Mouse (Mus musculus): ENCODE results near the gene 2810408A11Rik. TPM values are rescaled to one million over a fixed set of nuclear protein-coding genes. Genes with fewer than 3 reads are reported as not detected.

2810408A11Rik gene
- polyA plus RNA-seq, 1 experiment = not detected

- Histone ChIP-seq H3K4me1 (ENCODE audit: control insufficient read depth, insufficient read depth, low read length) (peaks cover 13% of the 10 kb centered on the region), H3K27ac (ENCODE audit: insufficient read depth, low read depth, low read length) (no peak overlapping the region), H3K4me3 (ENCODE audit: insufficient read depth, low read depth, low read length) (no peak overlapping the region)
- WGBS = 94% methylated on average over 8 of the region's 8 CpGs
- TF ChIP-seq POLR2A (IDR thresholded peaks at IDR 0.05; ENCODE audit: insufficient read depth, low read depth, low read length) = no peak
- no peak for TF ChIP-seq CTCF (IDR thresholded peaks at IDR 0.05; ENCODE audit: insufficient read depth, low read depth, low read length)
Measured at GRCm38 (mm10) chr11:69910177-69910576, 9.4 kb upstream of the 2810408A11Rik start.

- H3K4me1 ChIP-seq (ENCODE audit: control insufficient read depth, insufficient read depth, low read length) = peaks cover 8% of the 10 kb centered on the region
- no peak overlapping the region for H3K27ac ChIP-seq (ENCODE audit: insufficient read depth, low read depth, low read length)
- TF ChIP-seq CTCF (IDR thresholded peaks at IDR 0.05; ENCODE audit: insufficient read depth, low read depth, low read length) (no peak), POLR2A (IDR thresholded peaks at IDR 0.05; ENCODE audit: insufficient read depth, low read depth, low read length) (no peak)
- no peak overlapping the region for H3K4me3 ChIP-seq (ENCODE audit: insufficient read depth, low read depth, low read length)
- 90% methylated on average over 5 of the region's 5 CpGs for WGBS
Measured at GRCm38 (mm10) chr11:69909174-69909573, 8.4 kb upstream of the 2810408A11Rik start.

GRCm38 (mm10) chr11:69908645-69909044 is 7.9 kb upstream of the 2810408A11Rik start:
- no peak overlapping the region for H3K27ac ChIP-seq (ENCODE audit: insufficient read depth, low read depth, low read length)
- 86% methylated on average over 11 of the region's 11 CpGs for WGBS
- TF ChIP-seq POLR2A (IDR thresholded peaks at IDR 0.05; ENCODE audit: insufficient read depth, low read depth, low read length) (no peak), CTCF (IDR thresholded peaks at IDR 0.05; ENCODE audit: insufficient read depth, low read depth, low read length) (no peak)
- H3K4me1 ChIP-seq (ENCODE audit: control insufficient read depth, insufficient read depth, low read length) = peaks cover 7% of the 10 kb centered on the region
- H3K4me3 ChIP-seq (ENCODE audit: insufficient read depth, low read depth, low read length) = no peak overlapping the region

- 93% methylated on average over 9 of the region's 9 CpGs for WGBS
- no peak overlapping the region for H3K4me3 ChIP-seq (ENCODE audit: insufficient read depth, low read depth, low read length)
- H3K4me1 ChIP-seq (ENCODE audit: control insufficient read depth, insufficient read depth, low read length) = peaks cover 14% of the 10 kb centered on the region
- no peak overlapping the region for H3K27ac ChIP-seq (ENCODE audit: insufficient read depth, low read depth, low read length)
- TF ChIP-seq CTCF (IDR thresholded peaks at IDR 0.05; ENCODE audit: insufficient read depth, low read depth, low read length) (no peak), POLR2A (IDR thresholded peaks at IDR 0.05; ENCODE audit: insufficient read depth, low read depth, low read length) (no peak)
Measured at GRCm38 (mm10) chr11:69904311-69904710, 3.5 kb upstream of the 2810408A11Rik start.

GRCm38 (mm10) chr11:69902972-69903371 is 2.2 kb upstream of the 2810408A11Rik start:
- Histone ChIP-seq H3K27ac (ENCODE audit: insufficient read depth, low read depth, low read length) (no peak overlapping the region), H3K4me3 (ENCODE audit: insufficient read depth, low read depth, low read length) (no peak overlapping the region), H3K4me1 (ENCODE audit: control insufficient read depth, insufficient read depth, low read length) (peaks cover 14% of the 10 kb centered on the region)
- 80% methylated on average over 13 of the region's 13 CpGs for WGBS
- TF ChIP-seq CTCF (IDR thresholded peaks at IDR 0.05; ENCODE audit: insufficient read depth, low read depth, low read length) (no peak), POLR2A (IDR thresholded peaks at IDR 0.05; ENCODE audit: insufficient read depth, low read depth, low read length) (no peak)

GRCm38 (mm10) chr11:69901993-69902392 is 1.2 kb upstream of the 2810408A11Rik start:
- under 1% methylated on average over 39 of the region's 39 CpGs for WGBS
- H3K4me1 ChIP-seq (ENCODE audit: control insufficient read depth, insufficient read depth, low read length) = peaks cover 14% of the 10 kb centered on the region
- H3K4me3 ChIP-seq (ENCODE audit: insufficient read depth, low read depth, low read length) = peak overlapping the region; percentile 67
- TF ChIP-seq POLR2A (IDR thresholded peaks at IDR 0.05; ENCODE audit: insufficient read depth, low read depth, low read length) (no peak), CTCF (IDR thresholded peaks at IDR 0.05; ENCODE audit: insufficient read depth, low read depth, low read length) (no peak)
- H3K27ac ChIP-seq (ENCODE audit: insufficient read depth, low read depth, low read length) = no peak overlapping the region

GRCm38 (mm10) chr11:69901406-69901846 is 639 bp upstream of the 2810408A11Rik start:
- TF ChIP-seq POLR2A (IDR thresholded peaks at IDR 0.05; ENCODE audit: insufficient read depth, low read depth, low read length) (no peak; the same call in 1 of the 2 replicates), CTCF (IDR thresholded peaks at IDR 0.05; ENCODE audit: insufficient read depth, low read depth, low read length) (no peak)
- Histone ChIP-seq H3K4me1 (ENCODE audit: control insufficient read depth, insufficient read depth, low read length) (peaks cover 14% of the 10 kb centered on the region), H3K4me3 (ENCODE audit: insufficient read depth, low read depth, low read length) (peak overlapping the region; percentile 67), H3K27ac (ENCODE audit: insufficient read depth, low read depth, low read length) (peak overlapping the region; percentile 92)
- under 1% methylated on average over 42 of the region's 42 CpGs for WGBS

GRCm38 (mm10) chr11:69899870-69900269 is 917 bp downstream of the 2810408A11Rik start:
- H3K4me3 ChIP-seq (ENCODE audit: insufficient read depth, low read depth, low read length) = no peak overlapping the region
- H3K27ac ChIP-seq (ENCODE audit: insufficient read depth, low read depth, low read length) = no peak overlapping the region
- H3K4me1 ChIP-seq (ENCODE audit: control insufficient read depth, insufficient read depth, low read length) = peaks cover 14% of the 10 kb centered on the region
- TF ChIP-seq POLR2A (IDR thresholded peaks at IDR 0.05; ENCODE audit: insufficient read depth, low read depth, low read length) = no peak
- no peak for TF ChIP-seq CTCF (IDR thresholded peaks at IDR 0.05; ENCODE audit: insufficient read depth, low read depth, low read length)
- WGBS = 15% methylated on average over 4 of the region's 4 CpGs

- peaks cover 2% of the 10 kb centered on the region; the same call in 1 of the 2 replicates for H3K4me1 ChIP-seq (ENCODE audit: control insufficient read depth, insufficient read depth, low read length)
- 88% methylated on average over 4 of the region's 4 CpGs for WGBS
- no peak within 1 kb of the TSS for H3K27ac ChIP-seq (ENCODE audit: insufficient read depth, low read depth, low read length)
- TF ChIP-seq CTCF (IDR thresholded peaks at IDR 0.05; ENCODE audit: insufficient read depth, low read depth, low read length) (no peak), POLR2A (IDR thresholded peaks at IDR 0.05; ENCODE audit: insufficient read depth, low read depth, low read length) (no peak)
- H3K4me3 ChIP-seq (ENCODE audit: insufficient read depth, low read depth, low read length) = no peak within 1 kb of the TSS; the same call in 1 of the 2 replicates
Measured at GRCm38 (mm10) chr11:69895291-69895690, 5.5 kb downstream of the 2810408A11Rik start, which contains the start of gene Acap1. Gene Acap1 (minus strand): TSS chr11:69895539.

Data from olfactory bulb, adult 2 months (tissue).